Mouse (Mus musculus): ENCODE measurements around the gene Timmdc1.

DNA sequence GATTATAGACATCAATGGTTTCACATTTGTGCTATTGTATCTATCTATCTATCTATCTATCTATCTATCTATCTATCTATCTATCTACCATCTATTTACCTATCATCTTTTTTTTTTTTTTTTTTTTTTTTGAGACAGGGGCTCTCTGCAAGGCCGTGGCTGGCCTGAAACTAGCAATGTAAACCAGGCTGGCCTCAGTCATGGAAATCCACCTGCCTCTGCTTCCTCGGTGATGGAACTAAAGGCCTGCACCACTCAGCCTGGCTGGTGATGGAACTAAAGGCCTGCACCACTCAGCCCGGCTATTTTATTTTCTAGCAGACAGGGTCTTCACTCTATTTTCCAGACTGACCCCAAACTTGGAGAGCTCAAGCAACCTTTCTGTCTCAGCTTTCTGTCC lies 44.2 kb downstream of the Timmdc1 start:
- TF ChIP-seq POLR2A (IDR thresholded peaks at IDR 0.05; ENCODE audit: insufficient read depth, low read depth, low read length) = no peak
- no peak for TF ChIP-seq CTCF (IDR thresholded peaks at IDR 0.05)
- TF ChIP-seq EP300 (IDR thresholded peaks at IDR 0.05; ENCODE audit: insufficient read depth, low read depth, low read length) = no peak
